12 mouse cellular contexts compared by ENCODE assay signal in genomic region chr16:75091931-75092330, GRCm38 (mm10).
DNase-seq lines count a peak whose midpoint lies in the region; ATAC-seq lines count a peak whose summit lies in the region.
"Had no signal": no experiment of that assay in that cellular context is flagged by ENCODE, and none has a peak within 500 bp of the region (broad histone marks: within the 10 kb centered on the region; RNA-seq: fewer than 3 reads in every experiment).

No protein-coding gene starts in this region.

- no peaks in the 10 kb centered on the region for H3K9me3 ChIP-seq in heart, embryonic 10.5 days
- no peaks in the 10 kb centered on the region for H3K9me3 ChIP-seq in hindbrain, embryonic 10.5 days
- no peaks in the 10 kb centered on the region for H3K9me3 ChIP-seq in midbrain, embryonic 16.5 days (replicated peaks; ENCODE audit: control insufficient read depth, low read length, poor library complexity, severe bottlenecking)
- H3K9me3 ChIP-seq: stomach, embryonic 15.5 days had no signal

- H3K27ac ChIP-seq in heart, embryonic 10.5 days = no peak overlapping the region
- no peak overlapping the region for H3K27ac ChIP-seq in hindbrain, embryonic 10.5 days
- peak overlapping the region; percentile 54 for H3K27ac ChIP-seq in midbrain, embryonic 16.5 days (ENCODE audit: low read length)
- H3K27ac ChIP-seq: liver, embryonic 14.5 days; stomach, embryonic 15.5 days had no signal

- 50% methylated on average over 2 of the region's 2 CpGs for WGBS in heart, embryonic 10.5 days
- 63% methylated on average over 2 of the region's 2 CpGs for WGBS in hindbrain, embryonic 10.5 days
- 35% methylated on average over 2 of the region's 2 CpGs for WGBS in midbrain, embryonic 16.5 days

- peak overlapping the region; percentile 30 for H3K9ac ChIP-seq in midbrain, embryonic 16.5 days (ENCODE audit: low read depth, low read length)
- H3K9ac ChIP-seq: liver, embryonic 14.5 days; stomach, embryonic 15.5 days had no signal

- intact Hi-C loops in heart, postnatal 25 days (cut with DNase I) = no loop called here
- intact Hi-C loops in left cerebral cortex, postnatal 36 days (cut with DNase I) = loop anchor here (5.0 kb wide), 1 partner anchor 235 kb away; no protein-coding TSS in a partner anchor
- intact Hi-C loops in left cerebral cortex, postnatal 14 days (cut with DNase I) = no loop called here

- H3K4me3 ChIP-seq in heart, embryonic 10.5 days = 0 out of 2 replicates have a peak overlapping the region, but pooled peaks have one; percentile 43
- peak overlapping the region; percentile 31; the same call in 1 of the 2 replicates for H3K4me3 ChIP-seq in hindbrain, embryonic 10.5 days
- H3K4me3 ChIP-seq in midbrain, embryonic 16.5 days (ENCODE audit: low read depth, low read length) = peak overlapping the region; percentile 41
- H3K4me3 ChIP-seq: stomach, embryonic 15.5 days had no signal

- no peaks in the 10 kb centered on the region for H3K36me3 ChIP-seq in heart, embryonic 10.5 days
- H3K36me3 ChIP-seq in hindbrain, embryonic 10.5 days = no peaks in the 10 kb centered on the region
- H3K36me3 ChIP-seq in midbrain, embryonic 16.5 days (ENCODE audit: control insufficient read depth, insufficient read depth, low read length) = no peaks in the 10 kb centered on the region
- H3K36me3 ChIP-seq: stomach, embryonic 15.5 days had no signal

- peak overlapping the region; percentile 74 for H3K4me2 ChIP-seq in midbrain, embryonic 16.5 days (ENCODE audit: low read length)

- DNase-seq in heart, embryonic 10.5 days (ENCODE audit: low spot score) = no peak
- no peak for DNase-seq in heart, postnatal 25 days (ENCODE audit: low spot score)
- DNase-seq in left cerebral cortex, postnatal 36 days (ENCODE audit: low spot score in 2 of 2) = peak; percentile 24 to 36
- DNase-seq in left cerebral cortex, postnatal 14 days (ENCODE audit: low spot score in 2 of 2) = no peak
- no peak for DNase-seq in hindbrain, embryonic 10.5 days (ENCODE audit: low spot score)
- DNase-seq in adrenal gland, adult 18-20 months (ENCODE audit: low spot score in 2 of 2) = no peak
- no peak for DNase-seq in embryo, embryonic 10.5 days (ENCODE audit: low spot score)
- DNase-seq: cerebellum, adult 9-10 months; kidney, adult 2 months had no signal

- H3K27me3 ChIP-seq in heart, embryonic 10.5 days (ENCODE audit: insufficient read depth, poor library complexity, severe bottlenecking) = no peaks in the 10 kb centered on the region
- peaks cover 3% of the 10 kb centered on the region; the same call in 1 of the 2 replicates for H3K27me3 ChIP-seq in hindbrain, embryonic 10.5 days (ENCODE audit: insufficient read depth, poor library complexity, severe bottlenecking)
- no peaks in the 10 kb centered on the region for H3K27me3 ChIP-seq in midbrain, embryonic 16.5 days (ENCODE audit: control insufficient read depth, insufficient read depth, low read depth, low read length)
- H3K27me3 ChIP-seq: stomach, embryonic 15.5 days had no signal

- H3K4me1 ChIP-seq in heart, embryonic 10.5 days = no peaks in the 10 kb centered on the region
- H3K4me1 ChIP-seq in hindbrain, embryonic 10.5 days (replicated peaks) = peaks cover 12% of the 10 kb centered on the region; the same call in 1 of the 2 replicates
- H3K4me1 ChIP-seq in midbrain, embryonic 16.5 days (ENCODE audit: control insufficient read depth, insufficient read depth, low read length) = peaks cover 13% of the 10 kb centered on the region
- H3K4me1 ChIP-seq: stomach, embryonic 15.5 days had no signal

- peak; percentile 20; the same call in 1 of the 2 replicates for ATAC-seq in midbrain, embryonic 16.5 days

Comparison
In these comparisons a context has a peak if more than half of its experiments do, and no peak if none do; other contexts are left out.
1. DNase-seq: peak in left cerebral cortex, postnatal 36 days (2 of 2); none in heart, embryonic 10.5 days (single experiment), heart, postnatal 25 days (single experiment), left cerebral cortex, postnatal 14 days (0 of 2), hindbrain, embryonic 10.5 days (single experiment), adrenal gland, adult 18-20 months (0 of 2) and embryo, embryonic 10.5 days (single experiment).
2. Peak in every context shown above with its lines, with median percentiles within 50 percentile points of each other: H3K4me3 ChIP-seq.